Mouse (Mus musculus) spleen, postnatal 4 days (tissue): ENCODE measurements around the gene Taf3.

Experiments
- DNase-seq, 2 experiments: peaks; one replicate each; pipeline ENCODE4 v3.0.0; 2022; ENCODE audit warnings: low spot score in 2 of 2

Gene Taf3

DNA sequence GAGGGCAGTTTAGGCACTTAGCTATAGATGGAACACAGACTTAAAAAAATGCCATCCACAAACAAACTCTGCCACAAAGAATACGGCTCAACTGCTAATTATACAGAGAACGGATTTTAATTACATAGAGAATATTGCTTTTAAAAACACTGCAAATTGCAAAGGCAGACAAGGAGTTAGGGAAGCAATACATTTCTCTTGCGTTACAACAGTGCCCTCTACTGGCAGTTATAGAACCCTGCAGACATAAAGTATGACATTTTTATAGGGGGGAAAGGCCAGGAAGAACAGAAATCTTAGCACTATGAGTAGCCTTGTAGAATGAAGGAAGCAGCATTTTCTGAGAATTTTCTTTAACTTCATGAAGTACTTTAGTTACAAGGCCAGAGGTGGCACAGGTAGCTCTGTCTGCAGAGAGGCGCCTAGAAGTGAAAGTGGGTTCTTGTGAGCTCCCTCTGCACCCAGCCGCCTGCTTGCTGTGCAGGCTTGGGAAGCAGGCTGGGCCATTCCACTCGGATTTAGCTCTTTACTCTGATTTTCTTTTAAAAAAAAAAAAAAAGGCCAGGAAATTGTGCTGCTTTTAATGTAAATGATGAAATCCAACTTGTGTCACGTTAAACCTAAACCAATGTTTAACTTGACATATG, 38.0 kb downstream of the Taf3 start:
- no peak for DNase-seq

DNA sequence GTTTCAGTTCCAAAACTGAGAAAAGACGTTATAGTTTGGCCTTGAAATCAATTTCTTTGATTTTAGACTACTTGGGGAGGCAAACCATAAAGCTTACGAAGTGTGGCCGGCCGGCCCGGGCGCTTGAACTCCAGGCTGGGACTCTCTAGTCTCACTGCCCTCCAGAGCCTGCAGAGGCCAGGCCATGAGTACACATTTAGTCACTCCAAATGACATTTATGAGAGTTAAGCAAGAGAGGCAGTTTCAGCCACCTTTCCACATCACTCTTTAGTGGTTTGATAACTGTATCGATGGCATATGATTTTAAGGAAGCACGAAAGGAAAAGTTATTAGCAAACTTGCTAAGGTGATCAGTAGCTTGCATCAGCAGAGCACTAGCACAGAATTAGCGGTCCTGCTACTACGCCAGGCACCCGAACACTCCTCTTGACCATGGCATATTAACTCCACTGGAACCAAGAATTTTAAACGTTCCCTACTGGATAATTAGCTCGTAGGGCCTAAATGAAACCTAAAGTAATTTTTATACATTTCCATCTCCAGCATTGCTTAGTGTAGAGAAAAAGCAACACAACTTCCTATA, 38.6 kb downstream of the Taf3 start:
- DNase-seq, result no peak

DNA sequence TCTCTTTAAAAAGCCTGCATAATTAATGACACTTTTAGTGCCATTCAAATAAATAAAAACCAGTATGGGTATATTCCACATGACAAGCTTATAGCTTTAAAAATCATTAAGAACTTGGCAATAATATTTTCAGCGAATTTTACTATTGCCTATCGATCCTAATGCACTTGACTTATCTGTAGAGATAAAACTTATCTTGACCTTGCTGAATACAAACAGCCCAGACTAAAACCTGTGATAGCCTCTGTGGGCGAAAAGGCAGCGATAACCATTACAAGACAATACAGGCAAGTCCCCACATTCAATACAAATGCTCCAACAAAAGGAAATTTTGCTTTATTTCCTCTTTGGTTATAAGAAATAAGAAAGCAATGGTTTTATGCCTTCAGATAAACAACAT, 39.8 kb downstream of the Taf3 start:
- DNase-seq, result no peak

DNA sequence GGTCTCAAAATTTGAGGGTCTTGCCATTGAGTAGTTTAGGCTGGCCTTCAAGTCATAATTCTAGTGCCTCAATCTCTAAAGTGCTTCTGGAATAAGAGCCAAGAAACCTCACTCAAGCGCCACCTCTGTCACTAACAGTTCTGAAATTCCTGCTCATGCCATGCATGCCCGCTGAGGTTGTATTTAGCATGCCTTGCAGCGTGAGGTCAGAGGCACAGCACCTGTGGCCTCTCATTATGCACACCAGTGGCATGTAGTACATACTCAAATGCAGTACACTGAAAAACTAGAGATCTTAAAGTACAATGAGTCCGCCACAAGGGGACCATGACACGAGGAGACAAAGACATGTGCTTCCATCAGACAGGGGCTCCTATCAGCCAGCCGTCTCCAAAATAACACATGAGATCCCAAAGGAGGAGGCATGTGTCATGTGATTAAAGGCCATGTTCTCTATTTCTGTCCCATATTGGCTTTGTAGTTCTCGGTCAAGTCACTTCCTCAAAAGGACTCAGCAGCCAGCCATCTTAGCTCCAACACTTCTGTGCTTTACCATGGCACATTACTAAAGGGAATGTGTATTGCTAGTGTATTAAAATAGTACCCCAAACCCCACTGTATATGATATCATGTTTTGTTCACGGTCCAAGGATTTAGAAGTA, 43.3 kb downstream of the Taf3 start:
- DNase-seq, result no peak

DNA sequence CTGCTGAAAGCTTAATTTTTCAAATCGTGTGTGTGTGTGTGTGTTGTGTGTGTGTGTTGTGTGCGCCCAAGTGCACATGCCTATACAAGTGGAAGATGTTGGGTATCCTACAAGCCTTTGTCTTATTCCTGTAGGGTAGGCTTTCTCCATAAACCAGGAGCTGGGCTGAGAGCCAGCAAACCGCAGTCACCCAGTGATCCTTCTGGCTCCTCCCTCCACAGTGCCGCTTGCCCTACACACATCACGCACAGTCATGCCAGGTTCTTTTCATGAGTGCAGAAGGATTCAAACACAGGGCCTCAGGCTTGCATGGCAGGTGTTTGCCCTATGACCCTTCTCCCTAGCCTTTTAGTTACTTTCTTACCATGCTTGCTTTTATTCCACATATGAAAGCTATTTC, 45.0 kb downstream of the Taf3 start:
- DNase-seq, result no peak

DNA sequence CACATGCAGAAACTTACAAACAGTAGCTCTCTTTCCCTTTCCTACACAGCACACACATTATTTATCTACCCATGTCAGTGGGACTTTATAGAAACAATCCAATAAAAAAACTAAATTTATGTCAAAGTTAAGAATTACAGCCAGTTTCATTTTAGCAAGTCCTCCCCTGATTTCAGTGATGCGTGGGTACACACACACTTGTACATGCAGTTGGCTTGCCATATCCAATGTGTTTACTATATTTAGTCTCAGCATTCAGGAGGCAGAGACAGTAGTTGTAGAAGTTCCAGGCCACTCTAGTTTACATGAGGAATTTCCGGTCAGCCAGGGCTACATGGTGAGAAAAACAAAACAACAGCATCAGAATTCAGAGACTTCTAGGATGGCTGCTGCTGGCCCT, 46.8 kb downstream of the Taf3 start:
- no peak for DNase-seq

DNA sequence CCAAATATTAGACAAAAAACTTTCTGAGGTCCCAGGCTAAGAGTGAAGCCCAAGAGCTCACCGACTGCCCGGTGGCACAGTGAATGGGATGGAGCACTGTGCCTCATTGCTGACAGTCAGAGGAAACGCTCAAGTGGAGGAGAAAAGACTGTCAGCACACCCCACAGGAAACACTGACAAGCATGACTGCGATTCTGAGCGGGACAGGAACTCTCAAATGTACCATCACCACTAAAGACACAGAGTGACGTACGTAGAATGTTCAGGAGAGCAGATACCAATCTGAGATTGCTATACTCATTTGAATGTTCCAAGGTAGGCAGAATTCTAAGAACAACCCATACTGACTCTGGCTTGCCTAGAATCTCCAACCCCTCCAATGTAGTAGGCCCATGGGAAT, 50.9 kb downstream of the Taf3 start:
- no peak for DNase-seq

DNA sequence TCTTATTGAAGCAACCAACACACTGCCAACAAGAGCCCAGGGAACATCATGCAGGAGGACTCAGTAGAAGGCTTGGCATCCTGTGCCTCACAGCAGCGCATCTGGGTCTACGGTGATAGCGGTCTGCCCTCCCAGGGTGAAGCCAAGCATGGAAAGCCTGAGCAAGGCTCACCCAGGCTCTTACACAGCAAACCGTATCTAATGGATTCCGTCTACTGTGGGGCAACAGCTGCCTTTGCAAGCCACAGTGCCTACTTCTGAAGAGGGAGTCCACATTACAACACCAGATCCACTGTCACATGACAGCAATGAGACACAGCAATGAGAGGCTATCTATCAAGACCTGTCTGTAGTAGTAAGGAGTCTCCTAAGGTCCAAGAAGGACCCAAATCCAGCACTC, 52.3 kb downstream of the Taf3 start:
- no peak for DNase-seq

DNA sequence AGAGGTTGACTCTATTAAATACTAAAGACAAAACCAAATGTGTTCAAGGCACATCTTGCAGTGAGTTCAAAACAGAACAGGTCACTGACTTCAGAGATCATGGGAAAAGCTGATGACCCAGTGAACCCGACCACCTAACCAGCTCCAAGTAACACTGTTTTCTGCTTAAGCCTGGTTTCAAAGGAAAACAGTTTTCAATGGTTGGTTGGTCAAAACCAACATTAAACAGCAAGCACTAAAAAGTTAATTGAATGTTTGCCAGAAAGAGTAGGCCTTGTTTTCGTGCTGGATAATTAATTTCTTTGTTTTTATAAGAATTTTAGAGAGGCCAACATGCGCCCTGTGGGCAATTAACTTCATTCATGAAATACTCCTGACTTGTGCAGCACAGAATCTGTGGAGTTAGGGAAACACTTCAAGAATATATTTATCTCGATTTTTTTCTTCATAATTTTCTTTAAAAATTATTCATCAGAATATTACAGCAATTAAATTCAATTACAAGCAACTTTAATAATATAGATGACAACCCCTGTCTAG, 57.6 kb downstream of the Taf3 start:
- no peak for DNase-seq

DNA sequence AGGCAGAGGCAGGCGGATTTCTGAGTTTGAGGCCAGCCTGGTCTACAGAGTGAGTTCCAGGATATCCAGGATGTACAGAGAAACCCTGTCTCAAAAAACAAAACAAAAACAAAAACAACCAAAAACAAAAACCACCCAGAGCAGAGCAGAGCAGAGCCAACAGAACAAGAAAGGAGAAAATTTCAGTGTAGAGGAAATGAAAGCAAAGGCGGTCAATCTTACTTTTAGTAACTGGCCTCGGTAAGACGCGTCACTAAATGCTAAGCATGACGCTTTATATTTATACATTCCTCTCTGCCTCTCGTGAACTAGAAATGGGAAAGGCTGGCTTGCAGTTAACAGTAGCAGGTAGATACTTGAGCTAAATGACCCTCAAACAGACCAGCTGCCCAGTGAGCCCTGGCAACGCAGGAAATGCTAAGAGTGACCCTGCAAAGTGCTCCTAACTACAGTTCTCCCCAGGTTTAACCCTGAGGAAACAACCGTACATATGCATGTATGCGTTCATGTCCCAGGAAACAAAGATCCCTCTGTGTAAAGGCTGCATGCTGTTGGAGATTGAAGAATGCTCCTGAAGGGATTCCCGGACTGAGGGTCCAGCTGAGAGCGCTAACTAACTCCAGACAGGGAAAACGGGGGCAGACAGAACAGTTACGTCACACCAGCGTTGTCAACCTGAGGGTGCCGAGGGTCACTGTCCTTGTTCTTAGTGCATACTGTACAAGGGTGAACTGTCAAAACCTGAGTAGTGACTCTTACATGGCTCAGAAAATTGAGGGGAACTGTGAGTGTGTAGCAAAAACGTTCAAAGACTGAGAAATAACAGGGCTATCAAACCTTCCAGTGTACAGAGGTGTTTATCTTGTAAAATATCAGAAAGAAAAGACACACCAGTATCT, 58.5 kb downstream of the Taf3 start:
- DNase-seq, result peak in 1 of 2 experiments; percentile 36

DNA sequence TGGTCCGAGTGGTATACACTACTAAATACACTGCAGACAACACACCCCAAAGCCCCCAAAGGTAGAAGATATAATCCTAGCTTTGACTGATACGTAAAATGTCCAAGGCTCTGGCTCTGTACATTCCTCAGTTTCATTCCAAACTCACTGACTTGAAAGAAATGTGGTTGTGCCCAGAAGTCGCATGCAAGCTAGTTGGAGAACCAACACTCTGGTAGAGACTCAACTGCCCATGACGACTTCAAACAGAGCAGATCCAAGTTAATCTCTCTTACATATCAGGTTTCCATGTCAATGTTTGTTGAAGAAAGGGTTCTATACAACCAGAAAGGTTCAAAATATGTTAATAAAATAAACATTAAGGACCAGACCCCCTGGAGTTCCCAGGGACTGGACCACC, 60.1 kb downstream of the Taf3 start:
- DNase-seq, result no peak

DNA sequence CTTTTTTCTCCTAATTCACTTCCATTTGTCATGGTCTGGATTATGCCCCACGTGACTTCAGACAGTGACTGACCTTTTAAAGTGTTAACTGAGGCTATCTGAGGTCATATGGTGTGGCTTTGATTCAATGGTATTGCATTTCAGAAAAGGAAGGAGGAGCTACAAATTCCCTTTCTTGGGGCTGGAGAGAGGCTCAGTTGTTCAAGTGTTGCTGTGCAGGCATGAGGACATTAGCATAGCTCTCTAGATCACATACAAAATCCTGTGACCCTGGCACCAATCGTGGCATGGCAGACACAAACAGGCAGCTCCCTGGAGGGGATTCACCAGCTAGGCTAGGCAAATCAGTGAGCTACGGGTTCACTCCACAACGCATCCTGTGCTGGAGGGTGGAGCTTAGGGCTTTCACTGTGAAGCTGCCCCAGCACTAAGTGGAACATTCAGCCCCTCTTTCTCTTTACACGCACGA, 62.4 kb downstream of the Taf3 start:
- no peak for DNase-seq

DNA sequence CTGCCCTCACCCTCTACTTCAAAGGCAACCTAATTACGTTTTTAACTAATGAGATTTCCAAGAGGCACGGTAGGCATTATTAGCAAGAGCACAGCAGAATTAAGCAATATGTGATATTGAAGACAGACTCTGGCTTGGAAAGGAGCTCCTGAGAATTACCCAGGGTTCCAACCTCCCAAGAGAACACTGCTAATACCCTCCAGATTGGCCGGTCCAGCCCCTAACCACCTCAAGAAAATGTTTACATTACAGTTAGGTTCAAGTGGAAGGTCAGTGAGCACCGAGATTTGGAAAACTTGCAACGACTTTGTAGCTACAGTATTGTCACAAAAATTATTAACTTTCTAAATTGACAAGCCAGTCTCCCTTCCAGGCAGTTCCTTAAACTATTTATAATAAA, 66.0 kb downstream of the Taf3 start:
- DNase-seq, result no peak

DNA sequence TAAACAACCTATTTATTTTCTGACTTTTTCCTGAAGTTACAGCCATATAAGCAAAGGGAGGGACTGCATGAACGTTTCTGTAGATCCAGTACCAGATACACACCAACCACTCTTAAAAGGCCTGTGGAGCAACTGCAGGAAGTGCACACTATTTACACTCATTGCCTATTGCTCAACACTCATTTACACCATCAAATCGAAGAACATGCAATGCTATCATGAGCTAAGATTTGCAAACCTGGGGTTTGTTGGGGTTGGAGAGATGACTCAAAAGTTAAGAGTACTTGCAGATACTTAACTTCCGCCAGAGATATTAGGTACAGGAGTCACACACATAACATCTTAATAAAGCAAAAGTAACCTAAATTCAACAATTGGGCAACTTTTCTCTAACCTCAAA, 76.5 kb downstream of the Taf3 start:
- no peak for DNase-seq

DNA sequence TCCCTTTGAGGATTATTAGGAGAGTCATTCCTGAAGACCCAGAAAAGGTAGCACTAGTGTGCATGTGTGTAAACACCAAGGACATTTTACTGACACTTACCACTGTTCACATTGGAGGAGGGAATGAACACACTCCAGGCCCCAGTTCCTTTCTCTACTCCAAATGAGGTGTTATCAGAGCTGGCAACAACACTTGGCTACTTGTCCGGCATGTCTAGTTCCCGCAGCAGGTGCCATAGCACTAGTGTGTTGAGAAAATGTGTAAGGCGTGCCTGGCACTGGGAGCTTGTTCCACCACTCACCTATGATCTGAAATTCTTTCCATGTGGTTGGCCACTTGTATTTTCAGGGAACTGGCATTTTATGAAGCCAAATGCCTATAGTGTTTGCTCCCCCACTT, 77.8 kb downstream of the Taf3 start:
- DNase-seq, result no peak

DNA sequence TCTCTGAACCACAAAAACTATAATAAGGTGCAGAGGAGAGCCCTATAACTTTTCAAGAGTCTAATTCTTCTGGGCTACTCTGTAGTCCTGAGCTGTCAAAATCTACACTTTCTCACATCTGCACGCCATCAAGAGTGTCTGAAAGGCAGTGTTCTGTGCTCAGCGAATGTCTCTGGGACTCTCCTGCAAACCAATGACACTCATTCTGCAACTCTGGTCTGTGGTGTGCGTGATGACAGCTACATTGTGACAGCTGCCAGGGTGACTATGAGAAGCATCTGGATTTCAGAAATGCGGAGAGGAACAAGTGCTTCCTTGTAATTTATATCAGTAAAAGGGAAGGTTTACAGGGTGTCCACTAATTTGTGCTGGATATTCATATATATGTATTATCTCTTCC, 78.2 kb downstream of the Taf3 start:
- DNase-seq, result no peak

DNA sequence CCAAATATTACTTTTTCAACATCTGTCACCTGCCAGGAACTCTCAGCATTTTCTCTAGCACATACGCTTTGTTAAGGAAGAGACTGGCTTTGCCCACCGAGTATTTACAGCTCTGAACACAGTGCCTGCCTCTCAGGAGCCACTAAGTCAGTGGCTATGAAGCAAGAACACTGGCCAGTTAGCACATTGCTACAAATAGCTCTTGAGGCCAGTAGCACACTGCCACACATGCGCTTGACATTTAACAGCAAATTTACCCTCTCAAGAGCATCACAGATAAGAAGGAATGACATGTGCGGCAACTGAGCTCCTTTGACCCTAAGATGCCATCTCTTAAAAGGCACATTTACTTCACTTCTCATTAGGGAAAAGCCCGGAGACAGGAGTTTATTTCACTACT, 78.7 kb downstream of the Taf3 start:
- DNase-seq, result no peak

DNA sequence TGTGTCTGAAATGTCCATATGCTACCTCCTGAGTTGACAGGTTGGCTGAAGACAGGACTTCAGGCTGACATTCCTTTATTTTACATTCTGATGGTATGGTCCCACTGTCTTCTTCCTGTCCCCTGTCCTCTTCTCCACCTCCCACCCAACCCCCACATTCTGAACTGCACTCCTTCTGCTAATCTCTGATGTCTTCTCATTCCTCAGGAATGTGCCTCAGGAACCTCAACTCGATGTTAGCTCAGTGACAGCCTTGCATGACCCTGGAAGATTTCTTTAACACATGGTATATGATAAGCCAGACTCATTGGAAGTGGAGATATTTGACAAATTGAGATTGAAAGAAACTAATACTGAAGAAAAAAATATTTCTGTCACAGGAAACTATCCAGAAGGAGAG, 81.8 kb downstream of the Taf3 start:
- no peak for DNase-seq

DNA sequence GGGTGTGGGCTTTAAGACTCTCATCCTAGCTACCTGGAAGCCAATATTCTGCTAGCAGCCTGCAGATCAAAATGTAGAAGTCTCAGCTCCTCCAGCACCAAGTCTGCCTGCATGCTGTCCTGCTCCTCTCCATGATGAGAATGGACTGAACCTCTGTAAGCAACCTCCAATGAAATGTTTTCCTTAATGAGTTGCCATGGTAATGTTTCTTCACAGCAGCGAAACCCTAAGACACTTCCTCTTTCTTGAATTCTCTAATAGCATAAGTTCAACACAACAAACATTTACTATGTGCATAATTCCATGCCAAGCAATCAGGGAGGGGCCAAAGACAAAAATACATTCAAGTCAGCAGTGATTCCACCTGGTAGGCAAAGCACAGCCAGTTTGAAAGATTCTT, 82.8 kb downstream of the Taf3 start:
- no peak for DNase-seq

DNA sequence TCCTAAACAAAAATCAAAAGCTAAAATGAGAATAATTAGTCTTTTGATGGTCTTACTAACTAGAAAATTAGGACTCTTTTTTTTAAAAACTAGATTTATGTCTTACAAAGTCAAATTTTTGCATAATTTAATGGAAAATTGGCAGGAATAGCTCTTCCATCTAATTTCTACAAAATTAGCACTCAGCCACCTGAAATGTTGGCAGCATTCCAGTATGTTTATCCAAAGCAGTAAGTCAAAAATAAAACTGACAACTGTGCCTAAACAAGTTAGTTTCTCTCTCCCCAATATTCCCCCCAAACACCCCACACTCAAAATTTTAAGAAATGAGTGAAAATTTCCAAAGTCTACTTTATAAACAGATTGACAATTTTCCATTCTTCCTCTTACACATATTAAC, 85.5 kb downstream of the Taf3 start:
- no peak for DNase-seq

DNA sequence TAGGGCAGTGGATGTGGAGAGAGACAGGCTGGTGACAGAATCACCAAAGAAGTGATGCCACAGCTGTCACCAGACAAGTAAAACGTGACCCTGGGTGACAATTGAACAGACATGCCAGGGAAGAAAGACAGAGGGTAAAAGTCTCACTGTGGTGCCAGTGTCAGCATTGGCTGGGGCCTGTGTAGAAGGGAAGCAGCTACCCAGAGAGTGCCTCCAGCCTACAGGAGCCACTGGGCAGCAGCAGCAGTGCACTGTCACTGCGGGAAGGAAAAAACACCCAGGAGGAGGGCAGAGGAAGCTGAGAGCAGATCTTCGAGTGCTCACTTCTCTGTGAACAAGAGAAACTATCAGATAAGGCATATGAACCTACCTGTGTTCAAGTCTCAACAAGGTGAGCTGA, 86.7 kb downstream of the Taf3 start:
- DNase-seq, result no peak

DNA sequence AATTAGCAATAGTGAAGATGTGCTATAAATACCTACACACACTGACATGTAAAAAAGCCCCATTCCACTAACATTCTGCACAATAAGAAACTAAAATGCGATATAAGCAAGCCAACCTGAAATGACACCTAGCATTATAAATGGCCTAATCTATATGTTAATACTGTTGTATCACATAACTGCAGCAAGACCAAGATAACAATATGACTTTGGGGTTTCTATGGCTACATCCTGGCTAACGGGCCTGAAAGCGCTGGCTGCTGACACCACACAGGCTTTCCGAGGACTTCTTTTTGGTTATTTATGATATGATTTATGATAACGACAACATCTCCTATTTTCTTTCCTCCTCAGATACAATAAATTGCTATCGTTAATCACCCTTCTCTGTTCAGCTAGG, 90.4 kb downstream of the Taf3 start:
- no peak for DNase-seq
